Mouse (Mus musculus): ENCODE results near the gene Chst11. TPM values are rescaled to one million over a fixed set of nuclear protein-coding genes. Genes with fewer than 3 reads are reported as not detected.
A peak's percentile ranks its signal among the peaks of the same experiment; 100 is the strongest.

Chst11 gene
- 3.2 and 4.1 TPM in 2 replicates for polyA plus RNA-seq (2015; fragmentation: Nextera tagmentation; extraction: Ambion mirVana)

DNA sequence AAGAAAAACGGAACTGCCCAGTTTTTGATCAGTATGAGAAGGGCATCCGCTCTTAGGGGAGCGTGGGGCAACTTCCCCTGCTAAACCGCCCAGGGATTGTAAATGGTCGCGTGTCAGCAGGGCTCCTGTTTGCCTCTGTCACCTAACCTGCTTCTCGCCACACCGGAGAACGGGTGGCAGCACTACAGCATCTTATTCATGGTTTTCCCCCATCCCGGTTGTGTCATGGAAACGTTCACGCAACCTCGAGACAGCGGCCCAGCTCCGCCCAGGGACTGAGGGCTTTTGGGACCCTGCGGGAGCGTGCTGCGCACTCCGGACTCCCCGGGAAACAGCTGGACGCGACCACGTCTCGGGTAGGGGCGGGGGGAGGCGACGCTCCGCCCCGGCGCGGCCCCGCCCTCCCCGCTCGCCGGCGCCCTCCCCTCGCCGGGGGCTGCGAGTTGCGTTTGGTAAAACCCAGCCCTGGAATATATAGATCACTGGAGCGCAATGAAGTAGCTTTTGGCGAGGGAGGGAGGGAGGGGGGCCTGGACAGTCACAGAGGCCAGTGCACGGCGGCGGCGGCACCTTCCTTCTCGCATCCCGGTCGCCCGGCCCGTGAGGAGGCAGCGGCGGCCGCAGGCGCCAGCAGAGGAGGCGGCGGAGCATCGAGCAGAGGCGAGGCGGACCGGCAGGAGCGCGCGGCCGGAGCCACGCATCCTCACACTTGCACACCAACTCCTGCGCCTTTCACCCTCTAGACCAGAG, at the start of gene Chst11:
Gene Chst11, plus strand, starts transcription at position 549 of the 750 bp plus-strand sequence.
- Histone ChIP-seq H3K27ac (ENCODE audit: low read length) (peak within 1 kb of the TSS; percentile 88), H3K4me3 (ENCODE audit: low read depth, low read length) (peak within 1 kb of the TSS; percentile 84), H3K9ac (ENCODE audit: low read depth, low read length) (peak within 1 kb of the TSS; percentile 87), H3K27me3 (ENCODE audit: control insufficient read depth, insufficient read depth, low read depth, low read length) (no peaks in the 10 kb centered on the region), H3K9me3 (replicated peaks; ENCODE audit: control insufficient read depth, low read length, poor library complexity, severe bottlenecking) (no peaks in the 10 kb centered on the region), H3K4me2 (ENCODE audit: low read length) (peak within 1 kb of the TSS; percentile 93), H3K4me1 (ENCODE audit: control insufficient read depth, insufficient read depth, low read length) (peaks cover 23% of the 10 kb centered on the region), H3K36me3 (ENCODE audit: control insufficient read depth, insufficient read depth, low read length) (no peaks in the 10 kb centered on the region)
- peak; percentile 84 for ATAC-seq
- whole genome bisulfite sequencing: under 1% methylated on average over 67 of the region's 67 CpGs

DNA sequence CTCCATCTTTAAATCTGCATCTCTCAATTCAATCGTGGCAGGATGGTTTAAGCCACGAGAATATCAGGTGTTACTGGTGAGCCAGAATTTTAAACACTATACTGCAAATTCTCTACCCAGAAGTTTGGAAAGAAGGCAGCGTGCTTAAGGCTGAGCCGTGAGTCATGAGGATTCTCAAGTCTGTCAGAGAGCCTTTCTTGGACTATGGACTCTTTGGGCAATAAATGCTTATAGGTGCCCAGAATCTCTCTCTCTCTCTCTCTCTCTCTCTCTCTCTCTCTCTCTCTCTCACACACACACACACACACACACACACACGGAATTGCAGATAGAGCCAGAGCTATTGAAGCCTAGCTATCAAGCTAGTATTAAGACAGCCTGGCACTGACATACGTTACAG, 49.5 kb upstream of the Chst11 start:
- Histone ChIP-seq H3K27me3 (ENCODE audit: control insufficient read depth, insufficient read depth, low read depth, low read length) (no peaks in the 10 kb centered on the region), H3K27ac (ENCODE audit: low read length) (no peak overlapping the region), H3K9me3 (replicated peaks; ENCODE audit: control insufficient read depth, low read length, poor library complexity, severe bottlenecking) (no peaks in the 10 kb centered on the region), H3K9ac (ENCODE audit: low read depth, low read length) (no peak overlapping the region), H3K4me1 (ENCODE audit: control insufficient read depth, insufficient read depth, low read length) (no peaks in the 10 kb centered on the region), H3K4me2 (ENCODE audit: low read length) (no peak overlapping the region), H3K4me3 (ENCODE audit: low read depth, low read length) (no peak overlapping the region), H3K36me3 (ENCODE audit: control insufficient read depth, insufficient read depth, low read length) (no peaks in the 10 kb centered on the region)
- WGBS: 86% methylated on average over 6 of the region's 6 CpGs
- no peak for ATAC-seq

DNA sequence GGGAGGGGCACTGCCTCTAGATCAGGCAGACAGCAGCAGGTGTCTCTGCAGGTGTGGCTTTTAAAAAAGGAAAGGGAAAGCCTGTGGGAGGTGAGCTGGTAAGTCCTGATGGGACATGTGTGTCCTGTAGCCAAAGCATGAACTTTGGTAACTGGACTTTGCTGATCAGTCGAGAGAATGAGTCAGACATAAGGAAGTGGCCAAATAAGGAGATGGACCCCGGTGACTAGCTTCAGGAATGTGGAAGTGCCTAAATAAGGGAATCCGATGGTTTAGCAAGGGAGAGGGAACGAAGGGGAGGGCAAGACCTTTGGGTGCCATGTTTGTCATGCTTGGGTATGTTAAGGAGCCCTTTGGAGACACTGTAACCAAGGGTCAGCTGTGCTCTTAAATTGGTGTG, 31.9 kb upstream of the Chst11 start:
- Histone ChIP-seq H3K4me3 (ENCODE audit: low read depth, low read length) (no peak overlapping the region), H3K36me3 (ENCODE audit: control insufficient read depth, insufficient read depth, low read length) (no peaks in the 10 kb centered on the region), H3K9ac (ENCODE audit: low read depth, low read length) (no peak overlapping the region), H3K27me3 (ENCODE audit: control insufficient read depth, insufficient read depth, low read depth, low read length) (no peaks in the 10 kb centered on the region), H3K27ac (ENCODE audit: low read length) (no peak overlapping the region), H3K9me3 (replicated peaks; ENCODE audit: control insufficient read depth, low read length, poor library complexity, severe bottlenecking) (no peaks in the 10 kb centered on the region), H3K4me2 (ENCODE audit: low read length) (no peak overlapping the region), H3K4me1 (ENCODE audit: control insufficient read depth, insufficient read depth, low read length) (no peaks in the 10 kb centered on the region)
- 93% methylated on average over 4 of the region's 4 CpGs for WGBS
- ATAC-seq: no peak

DNA sequence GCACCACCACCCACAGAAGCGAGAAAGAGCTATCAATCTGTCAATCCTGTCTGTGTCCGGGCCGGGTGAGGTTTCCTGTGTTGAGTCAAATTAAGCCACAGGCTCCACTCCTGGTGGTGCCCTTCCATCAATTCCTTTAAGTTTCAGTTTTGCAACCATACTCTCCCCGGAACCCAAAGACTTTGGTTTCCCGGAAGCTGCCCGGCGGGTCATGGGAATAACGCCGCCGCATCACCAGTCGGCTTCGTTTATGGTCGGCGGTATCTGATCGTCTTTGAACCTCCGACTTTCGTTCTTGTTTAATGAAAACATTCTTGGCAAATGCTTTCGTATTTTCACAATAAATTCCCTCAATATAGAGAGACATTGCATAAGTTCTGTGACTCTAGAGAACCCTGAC, 30.2 kb upstream of the Chst11 start:
- Histone ChIP-seq H3K9me3 (replicated peaks; ENCODE audit: control insufficient read depth, low read length, poor library complexity, severe bottlenecking) (no peaks in the 10 kb centered on the region), H3K27me3 (ENCODE audit: control insufficient read depth, insufficient read depth, low read depth, low read length) (no peaks in the 10 kb centered on the region), H3K9ac (ENCODE audit: low read depth, low read length) (no peak overlapping the region), H3K4me3 (ENCODE audit: low read depth, low read length) (no peak overlapping the region), H3K4me2 (ENCODE audit: low read length) (no peak overlapping the region), H3K27ac (ENCODE audit: low read length) (no peak overlapping the region), H3K4me1 (ENCODE audit: control insufficient read depth, insufficient read depth, low read length) (no peaks in the 10 kb centered on the region), H3K36me3 (ENCODE audit: control insufficient read depth, insufficient read depth, low read length) (no peaks in the 10 kb centered on the region)
- ATAC-seq: no peak
- 94% methylated on average over 18 of the region's 18 CpGs for WGBS

DNA sequence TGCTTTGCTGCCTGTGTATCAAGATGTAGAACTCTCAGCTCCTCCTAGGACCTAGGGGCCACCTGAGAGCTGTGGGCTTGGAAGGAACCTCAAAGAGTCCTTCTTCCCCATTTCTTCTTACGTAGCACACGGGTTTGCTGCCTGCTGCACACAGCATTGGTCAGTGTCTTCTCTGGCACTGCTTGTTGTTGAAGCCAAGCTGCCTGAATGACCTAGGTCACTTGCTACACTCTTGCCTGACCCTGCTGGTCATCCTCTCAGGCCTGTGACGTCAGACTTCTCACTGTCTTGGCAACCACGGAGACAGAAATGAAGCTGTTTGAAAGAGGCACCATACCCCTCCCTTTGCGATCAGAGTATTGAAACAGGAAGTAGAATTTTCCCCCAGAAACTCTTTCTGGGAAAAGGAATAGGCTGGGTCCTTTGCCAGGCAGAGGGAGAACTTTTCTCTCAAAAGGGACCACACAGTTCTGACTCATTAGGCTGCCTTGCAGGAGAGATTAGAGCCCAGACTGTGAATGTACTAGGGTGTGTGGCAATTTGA, 27.0 kb upstream of the Chst11 start:
- Histone ChIP-seq H3K27ac (ENCODE audit: low read length) (no peak overlapping the region), H3K4me3 (ENCODE audit: low read depth, low read length) (no peak overlapping the region), H3K9me3 (replicated peaks; ENCODE audit: control insufficient read depth, low read length, poor library complexity, severe bottlenecking) (no peaks in the 10 kb centered on the region), H3K4me2 (ENCODE audit: low read length) (no peak overlapping the region), H3K36me3 (ENCODE audit: control insufficient read depth, insufficient read depth, low read length) (no peaks in the 10 kb centered on the region), H3K4me1 (ENCODE audit: control insufficient read depth, insufficient read depth, low read length) (no peaks in the 10 kb centered on the region), H3K27me3 (ENCODE audit: control insufficient read depth, insufficient read depth, low read depth, low read length) (no peaks in the 10 kb centered on the region), H3K9ac (ENCODE audit: low read depth, low read length) (no peak overlapping the region)
- WGBS: 79% methylated on average over 5 of the region's 5 CpGs
- ATAC-seq: no peak

DNA sequence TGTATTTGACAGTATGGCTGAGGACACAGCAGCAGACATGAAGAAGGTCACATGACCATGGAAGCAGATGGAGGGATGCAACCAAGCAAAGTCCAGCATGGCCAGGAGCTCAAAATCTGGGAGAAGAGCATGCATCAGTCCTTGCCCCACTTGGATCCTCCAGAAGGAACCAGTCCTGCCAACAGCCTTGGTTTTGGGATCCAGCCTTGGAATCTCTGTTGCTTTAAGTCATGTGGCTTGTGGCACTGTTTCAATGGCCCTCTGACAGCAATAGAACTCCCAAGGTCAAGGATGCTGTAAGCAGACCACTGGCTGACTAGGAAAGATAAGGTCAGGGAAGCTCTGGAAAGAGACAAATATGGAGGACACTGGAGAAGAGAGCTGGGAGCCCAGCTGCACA, 26.0 kb upstream of the Chst11 start:
- no peak overlapping the region for H3K9ac ChIP-seq (ENCODE audit: low read depth, low read length)
- no peak overlapping the region for H3K4me2 ChIP-seq (ENCODE audit: low read length)
- H3K9me3 ChIP-seq (replicated peaks; ENCODE audit: control insufficient read depth, low read length, poor library complexity, severe bottlenecking): no peaks in the 10 kb centered on the region
- H3K4me1 ChIP-seq (ENCODE audit: control insufficient read depth, insufficient read depth, low read length): no peaks in the 10 kb centered on the region
- no peak for ATAC-seq
- H3K27ac ChIP-seq (ENCODE audit: low read length): no peak overlapping the region
- H3K4me3 ChIP-seq (ENCODE audit: low read depth, low read length): no peak overlapping the region
- H3K27me3 ChIP-seq (ENCODE audit: control insufficient read depth, insufficient read depth, low read depth, low read length): no peaks in the 10 kb centered on the region
- no peaks in the 10 kb centered on the region for H3K36me3 ChIP-seq (ENCODE audit: control insufficient read depth, insufficient read depth, low read length)

DNA sequence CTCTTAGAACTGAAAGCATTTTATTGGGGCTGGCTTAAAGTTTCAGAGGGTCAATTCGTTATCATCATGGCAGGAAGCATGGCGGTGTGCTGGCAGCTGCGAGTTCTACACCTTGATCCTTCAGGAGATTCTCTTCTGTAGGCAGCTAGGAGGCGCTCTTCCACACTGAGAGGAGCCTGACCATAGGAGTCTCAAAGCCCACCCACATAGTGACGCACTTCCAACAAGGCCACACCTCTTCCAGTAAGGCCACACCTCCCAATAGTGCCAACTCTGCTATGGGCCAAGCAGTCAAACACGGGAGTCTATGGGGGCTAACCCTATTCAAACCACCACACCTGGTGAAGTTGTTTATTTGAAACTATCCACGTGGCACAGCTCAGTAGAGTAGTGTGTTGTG, 24.0 kb upstream of the Chst11 start:
- Histone ChIP-seq H3K27me3 (ENCODE audit: control insufficient read depth, insufficient read depth, low read depth, low read length) (no peaks in the 10 kb centered on the region), H3K4me2 (ENCODE audit: low read length) (no peak overlapping the region), H3K27ac (ENCODE audit: low read length) (no peak overlapping the region), H3K9me3 (replicated peaks; ENCODE audit: control insufficient read depth, low read length, poor library complexity, severe bottlenecking) (no peaks in the 10 kb centered on the region), H3K4me3 (ENCODE audit: low read depth, low read length) (no peak overlapping the region), H3K4me1 (ENCODE audit: control insufficient read depth, insufficient read depth, low read length) (no peaks in the 10 kb centered on the region), H3K36me3 (ENCODE audit: control insufficient read depth, insufficient read depth, low read length) (no peaks in the 10 kb centered on the region), H3K9ac (ENCODE audit: low read depth, low read length) (no peak overlapping the region)
- WGBS: 47% methylated on average over 7 of the region's 7 CpGs
- ATAC-seq: no peak

DNA sequence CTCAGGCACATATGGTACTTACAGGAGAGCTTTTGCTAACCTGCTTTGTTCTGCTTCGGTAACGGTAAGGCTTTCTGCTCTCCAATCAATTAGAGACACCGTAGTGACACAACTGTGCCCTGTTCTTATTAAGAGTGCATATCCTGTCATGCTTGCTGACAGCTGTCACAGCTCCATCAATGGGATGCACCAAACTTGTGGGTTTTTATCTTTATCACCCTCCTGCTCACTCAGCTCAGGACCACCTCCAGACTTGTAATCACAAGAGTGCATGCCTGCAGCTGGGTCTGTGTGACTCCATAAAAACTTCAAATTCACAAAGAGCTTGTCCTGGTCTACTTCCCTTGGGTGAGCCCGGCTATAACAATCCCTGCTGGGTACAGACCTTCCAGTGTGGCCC, 23.3 kb upstream of the Chst11 start:
- Histone ChIP-seq H3K4me3 (ENCODE audit: low read depth, low read length) (no peak overlapping the region), H3K4me2 (ENCODE audit: low read length) (no peak overlapping the region), H3K4me1 (ENCODE audit: control insufficient read depth, insufficient read depth, low read length) (no peaks in the 10 kb centered on the region), H3K27me3 (ENCODE audit: control insufficient read depth, insufficient read depth, low read depth, low read length) (no peaks in the 10 kb centered on the region), H3K9ac (ENCODE audit: low read depth, low read length) (no peak overlapping the region), H3K27ac (ENCODE audit: low read length) (no peak overlapping the region), H3K9me3 (replicated peaks; ENCODE audit: control insufficient read depth, low read length, poor library complexity, severe bottlenecking) (no peaks in the 10 kb centered on the region), H3K36me3 (ENCODE audit: control insufficient read depth, insufficient read depth, low read length) (no peaks in the 10 kb centered on the region)
- 66% methylated on average over 4 of the region's 4 CpGs for WGBS
- ATAC-seq: 0 out of 2 replicates have a peak, but pooled peaks have one; percentile 39

DNA sequence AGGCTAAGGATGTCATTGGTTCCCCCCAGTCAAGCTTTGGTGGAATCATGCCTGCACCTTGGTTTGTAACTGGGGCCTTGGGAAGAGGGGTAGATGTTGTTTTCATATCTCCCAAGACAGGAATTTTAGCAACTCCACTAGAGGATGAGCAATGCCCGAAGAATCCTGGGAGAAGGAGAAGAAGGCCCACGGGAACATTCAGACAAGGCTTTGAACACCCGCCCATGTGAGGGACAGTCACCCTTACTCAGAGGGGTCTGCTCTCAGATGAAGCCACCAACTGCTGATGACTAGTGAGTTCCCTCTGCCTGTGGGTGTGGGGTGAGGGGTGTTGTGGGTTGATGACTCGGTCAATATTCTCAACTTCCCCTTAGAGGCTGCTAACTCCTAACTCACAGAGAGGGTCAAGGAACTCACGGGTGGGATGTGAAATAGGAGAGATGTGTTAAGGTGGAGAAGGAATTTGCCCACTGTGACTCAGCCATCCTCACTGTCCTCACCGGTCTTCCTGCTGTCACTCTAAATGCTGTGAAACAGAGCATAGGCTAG, 22.8 kb upstream of the Chst11 start:
- Histone ChIP-seq H3K4me1 (ENCODE audit: control insufficient read depth, insufficient read depth, low read length) (no peaks in the 10 kb centered on the region), H3K27ac (ENCODE audit: low read length) (no peak overlapping the region), H3K9ac (ENCODE audit: low read depth, low read length) (no peak overlapping the region), H3K9me3 (replicated peaks; ENCODE audit: control insufficient read depth, low read length, poor library complexity, severe bottlenecking) (no peaks in the 10 kb centered on the region), H3K27me3 (ENCODE audit: control insufficient read depth, insufficient read depth, low read depth, low read length) (no peaks in the 10 kb centered on the region), H3K36me3 (ENCODE audit: control insufficient read depth, insufficient read depth, low read length) (no peaks in the 10 kb centered on the region), H3K4me2 (ENCODE audit: low read length) (no peak overlapping the region), H3K4me3 (ENCODE audit: low read depth, low read length) (no peak overlapping the region)
- WGBS: 85% methylated on average over 6 of the region's 6 CpGs
- no peak for ATAC-seq

Measured in midbrain, embryonic 16.5 days (tissue).